Mouse (Mus musculus): ENCODE results near the gene Gm3646. TPM values are rescaled to one million over a fixed set of nuclear protein-coding genes. Genes with fewer than 3 reads are reported as not detected.

The Gm3646 gene
- 1.3 and 1.4 TPM in 2 replicates for polyA plus RNA-seq (2015; fragmentation: Nextera tagmentation; extraction: Ambion mirVana)

GRCm38 (mm10) chr1:39805243-39805979 is at the start of gene Gm3646:
Gm3646 (minus strand) TSS chr1:39805332.
- 53% methylated on average over 4 of the region's 4 CpGs for WGBS
- no peaks in the 10 kb centered on the region for H3K9me3 ChIP-seq (ENCODE audit: control insufficient read depth, low read length)
- no peaks in the 10 kb centered on the region for H3K4me1 ChIP-seq (replicated peaks; ENCODE audit: control insufficient read depth, insufficient read depth)
- H3K27me3 ChIP-seq (ENCODE audit: control insufficient read depth, insufficient read depth, low read length), result no peaks in the 10 kb centered on the region
- H3K27ac ChIP-seq (replicated peaks), result peak within 1 kb of the TSS; percentile 53; the same call in 1 of the 2 replicates
- ATAC-seq (ENCODE audit: low FRiP score, low TSS enrichment) (no peak; the same call in 1 of the 2 replicates), DNase-seq (ENCODE audit: low spot score) (no peak)
- no peaks in the 10 kb centered on the region for H3K36me3 ChIP-seq (ENCODE audit: control insufficient read depth, insufficient read depth, low read length)
- H3K9ac ChIP-seq (ENCODE audit: low read length), result no peak within 1 kb of the TSS
- H3K4me2 ChIP-seq (replicated peaks; ENCODE audit: low read depth), result no peak within 1 kb of the TSS
- TF ChIP-seq CTCF (IDR thresholded peaks at IDR 0.05; ENCODE audit: low read depth) (no peak), EP300 (optimal IDR thresholded peaks at IDR 0.05) (no peak)
- no peak within 1 kb of the TSS for H3K4me3 ChIP-seq (ENCODE audit: low read depth, low read length)

GRCm38 (mm10) chr1:39847066-39847465 is 41.9 kb upstream of the Gm3646 start:
- Histone ChIP-seq H3K36me3 (ENCODE audit: control insufficient read depth, insufficient read depth, low read length) (no peaks in the 10 kb centered on the region), H3K4me2 (replicated peaks; ENCODE audit: low read depth) (no peak overlapping the region), H3K27ac (replicated peaks) (no peak overlapping the region), H3K9ac (ENCODE audit: low read length) (no peak overlapping the region), H3K27me3 (ENCODE audit: control insufficient read depth, insufficient read depth, low read length) (no peaks in the 10 kb centered on the region), H3K4me1 (replicated peaks; ENCODE audit: control insufficient read depth, insufficient read depth) (no peaks in the 10 kb centered on the region), H3K4me3 (ENCODE audit: low read depth, low read length) (no peak overlapping the region), H3K9me3 (ENCODE audit: control insufficient read depth, low read length) (no peaks in the 10 kb centered on the region)
- TF ChIP-seq CTCF (IDR thresholded peaks at IDR 0.05; ENCODE audit: low read depth) (no peak), EP300 (optimal IDR thresholded peaks at IDR 0.05) (no peak)
- DNase-seq (ENCODE audit: low spot score), result no peak
- ATAC-seq (ENCODE audit: low FRiP score, low TSS enrichment), result 0 out of 2 replicates have a peak, but pooled peaks have one; percentile 10
- WGBS, result 82% methylated on average over 7 of the region's 7 CpGs

- H3K4me3 ChIP-seq (ENCODE audit: low read depth, low read length), result no peak overlapping the region
- no peaks in the 10 kb centered on the region for H3K4me1 ChIP-seq (replicated peaks; ENCODE audit: control insufficient read depth, insufficient read depth)
- H3K27ac ChIP-seq (replicated peaks), result no peak overlapping the region
- WGBS, result 56% methylated on average over 4 of the region's 4 CpGs
- H3K27me3 ChIP-seq (ENCODE audit: control insufficient read depth, insufficient read depth, low read length), result no peaks in the 10 kb centered on the region
- no peak overlapping the region for H3K4me2 ChIP-seq (replicated peaks; ENCODE audit: low read depth)
- no peaks in the 10 kb centered on the region for H3K36me3 ChIP-seq (ENCODE audit: control insufficient read depth, insufficient read depth, low read length)
- DNase-seq (ENCODE audit: low spot score), result no peak
- H3K9ac ChIP-seq (ENCODE audit: low read length), result no peak overlapping the region
- ATAC-seq (ENCODE audit: low FRiP score, low TSS enrichment), result no peak
- no peaks in the 10 kb centered on the region for H3K9me3 ChIP-seq (ENCODE audit: control insufficient read depth, low read length)
- no peak for TF ChIP-seq EP300 (optimal IDR thresholded peaks at IDR 0.05)
- TF ChIP-seq CTCF (IDR thresholded peaks at IDR 0.05; ENCODE audit: low read depth), result no peak
Observed at GRCm38 (mm10) chr1:39846031-39846550, 41.0 kb upstream of the Gm3646 start.

- Histone ChIP-seq H3K27me3 (ENCODE audit: control insufficient read depth, insufficient read depth, low read length) (no peaks in the 10 kb centered on the region), H3K9me3 (ENCODE audit: control insufficient read depth, low read length) (no peaks in the 10 kb centered on the region), H3K4me2 (replicated peaks; ENCODE audit: low read depth) (no peak overlapping the region), H3K4me1 (replicated peaks; ENCODE audit: control insufficient read depth, insufficient read depth) (no peaks in the 10 kb centered on the region), H3K27ac (replicated peaks) (no peak overlapping the region), H3K9ac (ENCODE audit: low read length) (no peak overlapping the region), H3K36me3 (ENCODE audit: control insufficient read depth, insufficient read depth, low read length) (no peaks in the 10 kb centered on the region), H3K4me3 (ENCODE audit: low read depth, low read length) (no peak overlapping the region)
- DNase-seq (ENCODE audit: low spot score) (no peak), ATAC-seq (ENCODE audit: low FRiP score, low TSS enrichment) (no peak)
- WGBS, result 74% methylated on average over 5 of the region's 5 CpGs
- TF ChIP-seq CTCF (IDR thresholded peaks at IDR 0.05; ENCODE audit: low read depth), result no peak
- TF ChIP-seq EP300 (optimal IDR thresholded peaks at IDR 0.05), result no peak
Observed at GRCm38 (mm10) chr1:39843328-39843727, 38.2 kb upstream of the Gm3646 start.

GRCm38 (mm10) chr1:39842218-39843007 is 37.3 kb upstream of the Gm3646 start:
- Histone ChIP-seq H3K27ac (replicated peaks) (no peak overlapping the region), H3K9ac (ENCODE audit: low read length) (no peak overlapping the region), H3K4me3 (ENCODE audit: low read depth, low read length) (no peak overlapping the region), H3K4me1 (replicated peaks; ENCODE audit: control insufficient read depth, insufficient read depth) (no peaks in the 10 kb centered on the region), H3K36me3 (ENCODE audit: control insufficient read depth, insufficient read depth, low read length) (no peaks in the 10 kb centered on the region), H3K27me3 (ENCODE audit: control insufficient read depth, insufficient read depth, low read length) (no peaks in the 10 kb centered on the region), H3K9me3 (ENCODE audit: control insufficient read depth, low read length) (no peaks in the 10 kb centered on the region), H3K4me2 (replicated peaks; ENCODE audit: low read depth) (no peak overlapping the region)
- no peak for TF ChIP-seq EP300 (optimal IDR thresholded peaks at IDR 0.05)
- no peak for TF ChIP-seq CTCF (IDR thresholded peaks at IDR 0.05; ENCODE audit: low read depth)
- ATAC-seq (ENCODE audit: low FRiP score, low TSS enrichment) (no peak), DNase-seq (ENCODE audit: low spot score) (no peak)
- 72% methylated on average over 14 of the region's 14 CpGs for WGBS
